Mouse (Mus musculus) liver, embryonic 15.5 days (tissue): ENCODE data around the gene Pmpca. TPM values are rescaled to one million over a fixed set of nuclear protein-coding genes. Genes with fewer than 3 reads are reported as not detected.
A peak's percentile ranks its signal among the peaks of the same experiment; 100 is the strongest.
"Not testable (repeated sequence)": the region's sequence is repeated elsewhere in the genome, so short reads cannot be mapped to it uniquely, and the experiment has no call there.

Experiments
- ATAC-seq: fragments of 200-750 bp; cut with Nextera tagmentation; 2 replicates; pipeline ENCODE4 v1.8.0; 2017; ENCODE audit warnings: moderate number of reproducible peaks, mild to moderate bottlenecking, moderate library complexity; ENCODE audit not compliant: insufficient read depth
- H3K27ac ChIP-seq: fragments of 300-500 bp; sonication (generic); replicated peaks from 2 replicates; pipeline ENCODE4 v1.5.1; 2015; ENCODE audit warnings: mild to moderate bottlenecking, inconsistent platforms
- H3K27me3 ChIP-seq: fragments of 300-500 bp; sonication (generic); 2 replicates; pipeline ENCODE4 v1.6.1; 2015; ENCODE audit warnings: mild to moderate bottlenecking, inconsistent platforms
- H3K36me3 ChIP-seq: fragments of 300-500 bp; sonication (generic); replicated peaks from 2 replicates; pipeline ENCODE4 v1.6.1; 2015; ENCODE audit warnings: moderate library complexity, mild to moderate bottlenecking, inconsistent platforms
- H3K4me1 ChIP-seq: fragments of 300-500 bp; sonication (generic); replicated peaks from 2 replicates; pipeline ENCODE4 v1.6.1; 2015; ENCODE audit warnings: inconsistent platforms
- H3K4me2 ChIP-seq: fragments of 300-500 bp; sonication (generic); 2 replicates; pipeline ENCODE4 v1.6.1; 2015; ENCODE audit warnings: moderate library complexity, mild to moderate bottlenecking, inconsistent platforms
- H3K4me3 ChIP-seq: fragments of 300-500 bp; sonication (generic); replicated peaks from 2 replicates; pipeline ENCODE4 v1.5.1; 2015; ENCODE audit warnings: mild to moderate bottlenecking, inconsistent platforms
- H3K9ac ChIP-seq: fragments of 300-500 bp; sonication (generic); 2 replicates; pipeline ENCODE4 v1.6.1; 2015; ENCODE audit warnings: moderate library complexity, mild to moderate bottlenecking, inconsistent platforms
- H3K9me3 ChIP-seq: fragments of 300-500 bp; sonication (generic); replicated peaks from 2 replicates; pipeline ENCODE4 v1.6.1; 2016; ENCODE audit warnings: inconsistent platforms
- WGBS: fragments of 180-500 bp; shearing (Covaris S2); methylation state at CpG from one replicate; pipeline ENCODE4 v1.1.7; 2015; ENCODE audit warnings: mixed read lengths; ENCODE audit not compliant: insufficient replicate concordance; 5-methylcytosine and 5-hydroxymethylcytosine counted together
- polyA plus RNA-seq: library from polyadenylated mRNA; unstranded; fragments of >200 nt; fragmentation: Nextera tagmentation; extraction: Ambion mirVana; gene quantifications from 2 replicates; pipeline ENCODE4 v1.2.1, GENCODE M21; 2015

Pmpca gene
- polyA plus RNA-seq, 1 experiment from 2014 or later: 61.6 TPM

DNA sequence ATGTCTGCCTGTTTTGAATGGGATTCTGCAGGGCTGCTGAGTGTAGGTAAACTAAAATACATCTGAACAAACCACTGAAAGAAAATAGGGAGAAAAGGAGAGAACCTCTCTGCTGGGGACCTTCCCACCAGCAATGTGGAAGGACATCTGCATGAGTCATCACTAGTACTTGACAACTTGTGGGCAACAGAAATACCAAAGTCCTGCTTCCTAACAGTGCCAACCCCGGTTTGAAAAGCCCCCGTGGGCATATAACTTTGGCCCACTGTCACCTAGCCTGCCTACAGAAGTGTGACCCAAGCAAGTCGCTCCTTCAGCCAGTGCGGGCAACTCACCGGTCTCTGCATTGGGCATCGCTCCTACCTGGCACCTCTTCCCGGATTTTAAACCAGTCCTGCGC lies 16.7 kb upstream of the Pmpca start:
- Histone ChIP-seq H3K4me2 (no peak overlapping the region), H3K27ac (no peak overlapping the region), H3K9me3 (no peaks in the 10 kb centered on the region), H3K4me1 (no peaks in the 10 kb centered on the region), H3K9ac (no peak overlapping the region), H3K36me3 (peaks cover 96% of the 10 kb centered on the region), H3K4me3 (no peak overlapping the region), H3K27me3 (no peaks in the 10 kb centered on the region)
- WGBS: 76% methylated on average over 8 of the region's 8 CpGs
- ATAC-seq: no peak

DNA sequence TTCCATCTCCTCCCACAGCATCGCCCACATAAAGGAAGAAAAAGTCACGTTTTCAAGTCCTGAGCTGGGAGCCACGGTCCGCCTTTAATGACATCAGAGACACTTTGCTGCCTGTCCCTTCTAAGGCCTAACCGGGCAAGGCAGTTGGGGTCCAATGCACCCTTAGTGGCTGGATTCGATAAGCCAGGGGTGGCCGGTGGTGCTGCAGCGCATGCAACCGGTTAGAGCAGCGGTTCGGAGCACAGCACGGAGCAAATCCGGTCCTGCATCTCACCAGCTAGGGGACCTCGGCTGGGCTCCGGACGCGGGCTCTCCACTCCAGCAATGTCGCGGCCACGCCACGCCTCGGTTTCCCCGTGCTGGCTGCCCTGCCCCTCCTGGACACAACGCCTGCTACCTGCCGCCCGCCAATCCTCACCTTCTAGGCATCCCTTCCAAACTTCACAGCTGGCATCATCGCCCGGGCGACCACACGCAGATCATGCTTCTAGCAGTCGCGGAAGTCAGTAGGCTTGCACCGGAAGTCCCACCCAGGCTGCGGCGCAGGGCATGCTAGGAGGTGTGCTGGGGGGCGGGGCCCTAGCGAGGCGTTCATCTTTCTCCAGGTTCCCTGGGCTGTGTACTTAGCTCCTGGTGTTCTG lies 8.9 kb upstream of the Pmpca start, which contains the start of gene Snapc4:
TSS of gene Snapc4 (minus strand) at position 523 of the 641 bp plus-strand sequence.
- Histone ChIP-seq H3K4me1 (peaks cover 21% of the 10 kb centered on the region), H3K36me3 (peaks cover 72% of the 10 kb centered on the region), H3K27ac (peak within 1 kb of the TSS; percentile 55), H3K9ac (peak within 1 kb of the TSS; percentile 76), H3K9me3 (no peaks in the 10 kb centered on the region), H3K4me2 (peak within 1 kb of the TSS; percentile 96), H3K4me3 (peak within 1 kb of the TSS; percentile 81), H3K27me3 (no peaks in the 10 kb centered on the region)
- WGBS: under 1% methylated on average over 38 of the region's 38 CpGs
- ATAC-seq: peak; percentile 91

GRCm38 (mm10) chr2:26380871-26381270 lies 8.3 kb upstream of the Pmpca start:
- H3K27ac ChIP-seq, ATAC-seq, H3K9me3 ChIP-seq, H3K27me3 ChIP-seq: not testable (repeated sequence)
- H3K9ac ChIP-seq: peak overlapping the region; percentile 76; the same call in 1 of the 2 replicates
- H3K36me3 ChIP-seq: peaks cover 72% of the 10 kb centered on the region
- H3K4me2 ChIP-seq: peak overlapping the region; percentile 96
- 20% methylated on average over 6 of the region's 6 CpGs for WGBS
- H3K4me3 ChIP-seq: peak overlapping the region; percentile 81
- H3K4me1 ChIP-seq: peaks cover 21% of the 10 kb centered on the region

DNA sequence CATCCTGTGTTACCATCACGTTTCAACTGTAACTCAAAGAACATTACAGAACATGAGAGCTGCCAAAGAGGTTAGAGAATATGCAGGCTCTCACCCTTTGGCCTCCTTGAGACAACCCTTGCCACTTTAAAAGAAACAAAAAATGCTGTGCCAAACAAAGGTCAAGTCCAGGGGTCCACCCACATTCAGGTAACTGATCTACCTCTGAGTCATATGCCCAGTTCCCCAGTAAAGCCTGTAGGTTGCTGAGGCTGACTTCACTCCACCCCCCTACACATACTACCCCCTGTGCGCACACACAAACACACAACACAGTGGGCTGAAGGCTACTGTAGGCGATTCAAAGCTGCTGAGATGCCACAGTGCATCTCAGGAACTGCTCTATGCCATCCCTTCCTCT lies 1.4 kb upstream of the Pmpca start:
- Histone ChIP-seq H3K9me3 (no peaks in the 10 kb centered on the region), H3K4me2 (peak overlapping the region; percentile 91), H3K27me3 (no peaks in the 10 kb centered on the region), H3K4me3 (peak overlapping the region; percentile 95), H3K9ac (peak overlapping the region; percentile 84; the same call in 1 of the 2 replicates), H3K27ac (no peak overlapping the region), H3K36me3 (peaks cover 72% of the 10 kb centered on the region), H3K4me1 (peaks cover 32% of the 10 kb centered on the region)
- 76% methylated on average over 3 of the region's 3 CpGs for WGBS
- no peak for ATAC-seq

DNA sequence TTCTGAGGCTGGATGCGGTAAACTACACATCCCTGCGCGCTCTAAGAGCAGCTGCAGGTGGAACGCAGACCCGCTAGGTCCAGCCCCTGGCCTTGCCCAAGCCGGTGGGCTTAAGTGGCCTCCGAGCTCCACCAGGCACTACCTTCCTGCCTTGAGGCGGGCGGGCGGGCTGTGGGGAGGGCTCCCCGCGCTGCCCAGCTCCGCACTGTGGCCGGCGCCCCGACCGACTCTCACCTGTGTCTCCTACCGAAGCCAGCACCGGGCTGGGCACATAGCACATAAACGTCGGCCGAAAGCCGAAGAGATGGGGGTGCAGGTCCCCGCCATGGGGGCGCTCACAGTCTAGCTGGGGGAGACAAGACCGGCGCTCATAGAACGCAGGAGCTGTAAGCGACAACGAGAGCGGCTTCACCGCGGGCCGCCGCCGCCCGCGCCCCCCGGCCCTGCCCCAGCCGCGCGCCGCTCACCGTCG lies 421 bp upstream of the Pmpca start:
- H3K4me2 ChIP-seq: peak overlapping the region; percentile 91
- WGBS: under 1% methylated on average over 45 of the region's 45 CpGs
- peak; percentile 53 for ATAC-seq
- peaks cover 72% of the 10 kb centered on the region for H3K36me3 ChIP-seq
- H3K4me3 ChIP-seq: peak overlapping the region; percentile 95
- H3K27ac ChIP-seq: peak overlapping the region; percentile 83
- peaks cover 32% of the 10 kb centered on the region for H3K4me1 ChIP-seq
- H3K9me3 ChIP-seq: no peaks in the 10 kb centered on the region
- H3K27me3 ChIP-seq: no peaks in the 10 kb centered on the region
- peak overlapping the region; percentile 84 for H3K9ac ChIP-seq

- H3K4me3 ChIP-seq: peak overlapping the region; percentile 21; the same call in 1 of the 2 replicates
- H3K9me3 ChIP-seq: no peaks in the 10 kb centered on the region
- peaks cover 72% of the 10 kb centered on the region for H3K36me3 ChIP-seq
- no peaks in the 10 kb centered on the region for H3K27me3 ChIP-seq
- H3K27ac ChIP-seq: no peak overlapping the region
- peak overlapping the region; percentile 91; the same call in 1 of the 2 replicates for H3K4me2 ChIP-seq
- 45% methylated on average over 3 of the region's 3 CpGs for WGBS
- no peak overlapping the region for H3K9ac ChIP-seq
- ATAC-seq: no peak
- peaks cover 32% of the 10 kb centered on the region for H3K4me1 ChIP-seq
Measured at GRCm38 (mm10) chr2:26390954-26391353, 1.8 kb downstream of the Pmpca start.

DNA sequence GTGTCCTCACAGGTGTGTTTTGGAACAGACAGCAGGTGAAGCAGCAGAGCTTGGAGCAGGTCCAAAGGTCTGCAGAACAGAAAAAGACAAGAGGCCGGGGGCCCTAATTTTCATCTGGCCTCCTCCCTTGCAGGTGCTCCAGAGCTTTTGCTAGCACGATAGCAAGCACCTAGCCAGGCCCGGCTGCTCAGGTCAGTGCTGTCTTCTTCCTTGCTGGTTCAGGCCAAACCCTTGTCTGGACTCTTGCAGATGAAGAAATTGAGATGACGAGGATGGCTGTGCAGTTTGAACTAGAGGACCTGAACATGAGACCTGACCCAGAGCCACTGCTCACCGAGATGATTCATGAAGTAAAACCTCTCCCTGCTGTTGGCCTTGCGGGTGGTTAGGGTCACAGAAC lies 2.5 kb downstream of the Pmpca start:
- H3K9me3 ChIP-seq: no peaks in the 10 kb centered on the region
- no peaks in the 10 kb centered on the region for H3K27me3 ChIP-seq
- no peak overlapping the region for H3K9ac ChIP-seq
- H3K27ac ChIP-seq: no peak overlapping the region
- ATAC-seq: no peak
- no peak overlapping the region for H3K4me2 ChIP-seq
- peaks cover 72% of the 10 kb centered on the region for H3K36me3 ChIP-seq
- peaks cover 32% of the 10 kb centered on the region for H3K4me1 ChIP-seq
- no peak overlapping the region for H3K4me3 ChIP-seq
- WGBS: 78% methylated on average over 6 of the region's 6 CpGs

GRCm38 (mm10) chr2:26398978-26399377 lies 9.8 kb downstream of the Pmpca start:
- no peak overlapping the region for H3K4me2 ChIP-seq
- H3K27me3 ChIP-seq: no peaks in the 10 kb centered on the region
- H3K27ac ChIP-seq: no peak overlapping the region
- no peaks in the 10 kb centered on the region for H3K9me3 ChIP-seq
- no peak for ATAC-seq
- peaks cover 21% of the 10 kb centered on the region for H3K4me1 ChIP-seq
- H3K9ac ChIP-seq: no peak overlapping the region
- peaks cover 83% of the 10 kb centered on the region for H3K36me3 ChIP-seq
- WGBS: 80% methylated on average over 8 of the region's 8 CpGs
- no peak overlapping the region for H3K4me3 ChIP-seq

DNA sequence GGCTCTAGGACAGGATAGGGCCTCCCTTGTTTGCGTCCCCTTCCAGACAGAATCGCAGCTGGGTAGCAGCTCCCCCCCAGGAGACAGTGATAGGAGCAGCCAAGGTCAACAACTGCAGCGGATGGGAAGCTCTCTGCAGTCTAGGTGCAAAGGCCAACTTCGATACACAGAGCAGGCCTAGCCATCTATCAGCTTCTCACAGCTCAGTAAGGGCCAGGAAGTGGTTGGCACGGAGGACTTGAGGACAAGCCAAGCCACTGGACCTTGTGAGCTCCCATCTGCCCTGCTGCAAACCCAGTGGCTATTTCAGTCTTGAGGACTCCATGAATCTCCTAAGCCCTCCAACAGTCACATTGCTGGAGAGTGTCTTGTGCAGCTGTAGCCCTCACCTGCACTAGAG lies 10.5 kb downstream of the Pmpca start:
- H3K27me3 ChIP-seq: no peaks in the 10 kb centered on the region

DNA sequence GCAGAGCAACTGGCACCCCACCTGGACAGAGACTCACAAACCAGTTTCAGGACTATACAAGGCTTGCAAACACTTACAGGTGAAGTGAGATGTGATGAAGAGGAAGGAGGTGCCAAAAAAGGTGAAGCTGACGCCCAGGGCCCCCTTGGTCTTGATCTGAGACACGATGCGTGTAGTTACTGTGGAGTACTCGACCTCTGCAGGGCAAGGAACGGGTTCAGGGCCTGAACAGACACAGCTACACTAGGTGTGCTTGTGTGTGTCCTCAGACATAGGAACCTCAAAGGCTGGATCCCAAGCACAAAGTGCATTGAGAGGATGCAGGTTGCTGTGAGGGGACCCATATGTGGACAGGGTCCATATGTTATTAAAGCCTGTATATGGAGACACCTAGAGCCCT lies 11.2 kb downstream of the Pmpca start:
- no peak overlapping the region for H3K4me2 ChIP-seq
- H3K27ac ChIP-seq: no peak overlapping the region
- H3K36me3 ChIP-seq: peaks cover 70% of the 10 kb centered on the region
- peaks cover 27% of the 10 kb centered on the region for H3K4me1 ChIP-seq
- H3K4me3 ChIP-seq: no peak overlapping the region
- no peak overlapping the region; the same call in 1 of the 2 replicates for H3K9ac ChIP-seq
- no peaks in the 10 kb centered on the region for H3K9me3 ChIP-seq
- ATAC-seq: no peak
- H3K27me3 ChIP-seq: no peaks in the 10 kb centered on the region
- WGBS: 77% methylated on average over 5 of the region's 5 CpGs

More for the DNA sequence above, 10.5 kb downstream of the Pmpca start:
- 72% methylated on average over 5 of the region's 5 CpGs for WGBS
- ATAC-seq: peak; percentile 48
- Histone ChIP-seq H3K4me2 (no peak overlapping the region), H3K9me3 (no peaks in the 10 kb centered on the region), H3K4me1 (peaks cover 22% of the 10 kb centered on the region), H3K27ac (no peak overlapping the region), H3K9ac (no peak overlapping the region), H3K36me3 (peaks cover 76% of the 10 kb centered on the region), H3K4me3 (no peak overlapping the region)

GRCm38 (mm10) chr2:26401023-26401422 lies 11.9 kb downstream of the Pmpca start:
- Histone ChIP-seq H3K36me3 (peaks cover 62% of the 10 kb centered on the region), H3K27me3 (no peaks in the 10 kb centered on the region), H3K27ac (no peak overlapping the region), H3K4me2 (no peak overlapping the region; the same call in 1 of the 2 replicates), H3K9me3 (no peaks in the 10 kb centered on the region), H3K4me3 (no peak overlapping the region), H3K9ac (no peak overlapping the region), H3K4me1 (peaks cover 31% of the 10 kb centered on the region)
- 0 out of 2 replicates have a peak, but pooled peaks have one; percentile 35 for ATAC-seq
- WGBS: 62% methylated on average over 4 of the region's 4 CpGs
